15 mouse cellular contexts compared by ENCODE assay signal in the genomic region with DNA sequence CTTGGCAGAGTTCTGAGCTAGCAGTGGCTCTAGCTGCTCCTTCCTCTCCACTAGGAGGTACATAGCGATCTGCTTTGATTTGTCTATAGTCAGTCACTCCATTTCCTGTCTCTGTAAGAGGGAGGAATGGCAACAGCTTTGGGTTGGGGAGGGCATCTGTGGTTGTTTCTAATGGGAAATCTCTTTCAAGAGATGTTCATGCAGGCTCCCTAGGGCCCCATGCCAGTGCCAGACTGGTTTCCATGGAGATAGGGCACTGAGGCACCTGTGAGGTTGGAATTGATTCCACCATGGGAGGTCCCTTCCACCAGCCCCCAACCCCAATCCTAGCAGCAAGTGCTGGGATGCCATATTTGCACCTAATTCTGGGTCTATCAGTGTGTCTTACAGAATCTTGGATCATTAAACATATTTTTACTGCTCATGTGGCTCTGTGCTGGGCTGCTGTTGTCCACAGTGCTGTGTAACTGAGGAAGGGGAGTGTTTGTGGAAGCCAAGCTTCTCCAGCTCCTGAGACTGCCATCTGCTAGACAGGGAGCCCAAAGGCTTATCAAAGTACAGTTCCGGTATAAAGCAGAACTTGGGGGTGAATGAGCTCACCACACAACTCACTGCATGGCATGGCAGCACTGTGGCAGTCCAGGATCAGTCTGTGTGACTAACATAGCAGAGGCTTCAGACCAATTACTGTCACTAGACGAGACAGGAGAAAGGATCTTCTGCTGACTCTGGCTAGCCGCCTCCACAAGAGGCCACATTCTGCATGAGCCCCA. TPM values are rescaled to one million over a fixed set of nuclear protein-coding genes. Genes with fewer than 3 reads are reported as not detected.
DNase-seq lines count a peak whose midpoint lies in the region; ATAC-seq lines count a peak whose summit lies in the region.
"Had no signal": no experiment of that assay in that cellular context is flagged by ENCODE, and none has a peak within 500 bp of the region (broad histone marks: within the 10 kb centered on the region; RNA-seq: fewer than 3 reads in every experiment).

No protein-coding gene starts in this region.

- H3K9ac ChIP-seq in midbrain, embryonic 15.5 days, result no peak overlapping the region
- no peak overlapping the region for H3K9ac ChIP-seq in midbrain, embryonic 11.5 days (ENCODE audit: low read length)
- H3K9ac ChIP-seq: heart, embryonic 13.5 days; limb, embryonic 15.5 days had no signal

- H3K4me2 ChIP-seq in midbrain, embryonic 15.5 days, result no peak overlapping the region
- H3K4me2 ChIP-seq in midbrain, embryonic 11.5 days, result no peak overlapping the region
- H3K4me2 ChIP-seq: heart, embryonic 13.5 days; limb, embryonic 15.5 days had no signal

- DNase-seq in cerebellum, postnatal 14 days, result peak; percentile 58 to 60
- DNase-seq in cerebellum, adult 18-20 months, result no peak
- DNase-seq in midbrain, embryonic 11.5 days (ENCODE audit: low spot score, missing footprints), result no peak
- DNase-seq in layer of hippocampus, adult 11-12 months (ENCODE audit: low spot score), result peak; percentile 73
- DNase-seq in naive thymus-derived CD4-positive, alpha-beta T cell, adult 2 months (ENCODE audit: low read depth), result peak; percentile 27
- DNase-seq in B cell, adult 2 months, result no peak
- no peak for DNase-seq in frontal cortex, postnatal 25 days (ENCODE audit: low spot score in 2 of 2)
- DNase-seq: embryo, embryonic 11 days; gastrocnemius, postnatal 14 days; thymus, adult 18-20 months had no signal

- H3K36me3 ChIP-seq in midbrain, embryonic 15.5 days (replicated peaks), result peaks cover 6% of the 10 kb centered on the region
- peaks cover 15% of the 10 kb centered on the region; the same call in 1 of the 2 replicates for H3K36me3 ChIP-seq in midbrain, embryonic 11.5 days (ENCODE audit: control insufficient read depth, insufficient read depth, low read length)

- no peak for ATAC-seq in midbrain, embryonic 15.5 days (replicated peaks)
- ATAC-seq in midbrain, embryonic 11.5 days (ENCODE audit: low FRiP score), result no peak
- ATAC-seq: intestine, embryonic 16.5 days had no signal

- H3K27me3 ChIP-seq in midbrain, embryonic 15.5 days (replicated peaks), result no peaks in the 10 kb centered on the region
- no peaks in the 10 kb centered on the region for H3K27me3 ChIP-seq in midbrain, embryonic 11.5 days (ENCODE audit: control insufficient read depth, insufficient read depth, low read length)
- H3K27me3 ChIP-seq: heart, embryonic 13.5 days; limb, embryonic 15.5 days had no signal

- H3K27ac ChIP-seq in midbrain, embryonic 15.5 days, result peak overlapping the region; percentile 22; the same call in 1 of the 2 replicates
- no peak overlapping the region for H3K27ac ChIP-seq in midbrain, embryonic 11.5 days (ENCODE audit: low read depth, low read length)
- H3K27ac ChIP-seq: heart, embryonic 13.5 days; limb, embryonic 15.5 days had no signal

- H3K4me3 ChIP-seq in midbrain, embryonic 15.5 days, result no peak overlapping the region
- H3K4me3 ChIP-seq in midbrain, embryonic 11.5 days (ENCODE audit: low read depth, low read length), result no peak overlapping the region
- H3K4me3 ChIP-seq: heart, embryonic 13.5 days; limb, embryonic 15.5 days; myocyte had no signal

- H3K9me3 ChIP-seq in midbrain, embryonic 15.5 days, result no peaks in the 10 kb centered on the region
- H3K9me3 ChIP-seq in midbrain, embryonic 11.5 days (ENCODE audit: control insufficient read depth, low read length), result no peaks in the 10 kb centered on the region
- H3K9me3 ChIP-seq: heart, embryonic 13.5 days; limb, embryonic 15.5 days had no signal

- WGBS in midbrain, embryonic 15.5 days, result 67% methylated on average over 4 of the region's 4 CpGs
- 85% methylated on average over 4 of the region's 4 CpGs for WGBS in midbrain, embryonic 11.5 days

- peaks cover 31% of the 10 kb centered on the region for H3K4me1 ChIP-seq in midbrain, embryonic 15.5 days
- peaks cover 11% of the 10 kb centered on the region for H3K4me1 ChIP-seq in midbrain, embryonic 11.5 days (ENCODE audit: control insufficient read depth, insufficient read depth, low read length)

RNA-seq across cellular contexts. Expression of a gene that starts 13.7 kb away (rescaled TPM):
- 9.3 and 10.4 TPM in 2 replicates for polyA plus RNA-seq in midbrain, embryonic 15.5 days (2015; fragmentation: Nextera tagmentation; extraction: Ambion mirVana)
- 13.5 and 17.0 TPM in 2 replicates for polyA plus RNA-seq in midbrain, embryonic 11.5 days (2014; fragmentation: Nextera tagmentation; extraction: Ambion mirVana)

RNA-seq across cellular contexts. Expression of a gene that starts 42.7 kb away (rescaled TPM):
- polyA plus RNA-seq in midbrain, embryonic 15.5 days (2015; fragmentation: Nextera tagmentation; extraction: Ambion mirVana), result 109 and 116 TPM in 2 replicates
- polyA plus RNA-seq in midbrain, embryonic 11.5 days (2014; fragmentation: Nextera tagmentation; extraction: Ambion mirVana), result 144 and 150 TPM in 2 replicates

Comparison
In these comparisons a context has a peak if more than half of its experiments do, and no peak if none do; other contexts are left out.
1. DNase-seq: peak in cerebellum, postnatal 14 days (2 of 2), layer of hippocampus, adult 11-12 months (single experiment) and naive thymus-derived CD4-positive, alpha-beta T cell, adult 2 months (single experiment); none in cerebellum, adult 18-20 months (0 of 2), midbrain, embryonic 11.5 days (single experiment), B cell, adult 2 months (0 of 2) and frontal cortex, postnatal 25 days (0 of 2).